Mouse (Mus musculus) bone marrow macrophage, adult 2 months (primary cell): ENCODE measurements around the gene Scyl1.

Experiments used
- CTCF ChIP-seq: IDR thresholded peaks from 2 replicates; pipeline ENCODE4 v1.5.1; 2012; ENCODE audit warnings: low read depth, mild to moderate bottlenecking, low read length, moderate library complexity
- POLR2A ChIP-seq: IDR thresholded peaks from 2 replicates; pipeline ENCODE4 v1.6.1; 2012; ENCODE audit warnings: mild to moderate bottlenecking, low read depth, low read length, borderline replicate concordance

DNA sequence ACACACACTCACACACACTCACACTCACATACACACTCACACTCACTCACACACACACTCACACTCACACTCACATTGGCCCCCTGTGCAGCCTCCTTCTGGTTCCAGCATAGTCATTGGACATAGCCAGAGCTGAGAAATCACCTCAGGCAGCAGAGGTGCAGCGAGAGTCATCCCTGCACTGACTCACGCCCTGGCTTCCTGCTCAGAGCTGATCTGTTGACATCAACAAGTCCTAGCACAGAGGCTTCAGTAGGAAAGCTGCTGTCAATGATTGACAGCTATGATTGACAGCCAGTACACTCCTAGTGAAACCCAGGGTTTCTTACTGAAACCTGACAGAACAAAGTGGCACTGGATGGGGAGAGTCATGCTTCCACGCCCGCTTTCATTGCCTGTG is 44.7 kb upstream of the Scyl1 start:
- TF ChIP-seq CTCF (no peak), POLR2A (no peak)
